Mouse (Mus musculus): ENCODE results near the gene Epb41l5.

The Epb41l5 gene

GRCm38 (mm10) chr1:119501881-119502280, 146.9 kb downstream of the Epb41l5 start:
- no peak for DNase-seq (ENCODE audit: low read depth)

- no peak for DNase-seq (ENCODE audit: low read depth)
These were observed 149.3 kb downstream of the Epb41l5 start for GRCm38 (mm10) chr1:119499456-119499855.

GRCm38 (mm10) chr1:119498536-119499231, 150.1 kb downstream of the Epb41l5 start:
- no peak for DNase-seq (ENCODE audit: low read depth)

DNA sequence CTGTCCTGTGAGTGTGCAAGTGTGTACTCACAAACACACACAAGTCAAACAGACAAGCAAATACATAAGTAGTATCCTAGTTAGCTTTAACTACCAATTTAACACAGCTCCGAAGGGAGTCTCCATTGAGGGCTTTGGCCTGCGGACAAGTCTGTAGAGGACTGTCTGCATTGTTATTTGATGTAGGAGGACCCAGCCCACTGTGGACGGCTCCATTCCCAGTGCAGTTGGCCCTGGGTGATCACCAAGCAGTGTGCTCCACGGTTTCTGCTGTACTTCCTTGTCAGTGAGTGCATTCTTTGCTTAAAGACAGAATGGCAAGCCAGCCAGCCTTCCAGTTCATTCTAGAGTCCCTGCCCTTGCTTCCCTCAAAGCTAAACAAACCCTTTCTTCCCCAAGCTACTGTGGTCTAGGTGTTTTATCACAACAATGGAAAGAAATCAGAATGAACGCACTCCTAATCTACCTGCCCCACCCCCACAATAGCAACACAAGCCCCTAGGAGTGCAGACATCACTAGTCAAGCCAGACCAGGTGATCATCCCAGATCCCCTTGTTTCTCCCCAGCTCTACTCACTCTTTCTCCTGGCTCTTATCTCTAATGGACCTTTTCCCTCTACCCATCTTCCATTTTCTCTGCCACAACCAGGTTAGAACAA, 151.3 kb downstream of the Epb41l5 start:
- no peak for DNase-seq (ENCODE audit: low read depth)

DNA sequence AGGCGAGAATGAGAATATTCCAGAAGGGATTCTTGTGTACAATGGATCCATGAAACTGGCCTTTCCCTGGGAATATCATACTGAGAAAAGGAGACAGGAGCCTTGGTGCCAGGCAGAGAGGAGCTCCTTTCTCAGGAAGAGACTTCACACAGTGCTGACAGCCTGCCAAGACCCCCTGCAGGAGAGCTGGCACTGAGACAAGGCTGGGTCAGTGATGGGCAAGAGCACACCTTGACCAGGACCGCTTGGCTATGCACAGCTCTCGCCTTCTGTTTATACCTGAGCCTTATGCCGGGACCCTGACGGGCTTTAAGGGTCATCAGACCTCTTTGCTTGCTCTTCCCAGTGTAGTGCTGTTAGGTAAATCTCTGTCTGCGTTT, 153.4 kb downstream of the Epb41l5 start:
- DNase-seq (ENCODE audit: low read depth) = no peak
